Mouse (Mus musculus) right cerebral cortex, postnatal 10 days (tissue): ENCODE results near the gene Tekt1.

Experiments
- DNase-seq, 2 experiments: peaks; one replicate each; pipeline ENCODE4 v3.0.0; 2021; ENCODE audit warnings: low spot score in 2 of 2

The Tekt1 gene

GRCm38 (mm10) chr11:72342549-72343237, 19.5 kb downstream of the Tekt1 start:
- DNase-seq = peak; percentile 75 to 77

GRCm38 (mm10) chr11:72339716-72340115, 22.5 kb downstream of the Tekt1 start:
- DNase-seq = no peak

DNA sequence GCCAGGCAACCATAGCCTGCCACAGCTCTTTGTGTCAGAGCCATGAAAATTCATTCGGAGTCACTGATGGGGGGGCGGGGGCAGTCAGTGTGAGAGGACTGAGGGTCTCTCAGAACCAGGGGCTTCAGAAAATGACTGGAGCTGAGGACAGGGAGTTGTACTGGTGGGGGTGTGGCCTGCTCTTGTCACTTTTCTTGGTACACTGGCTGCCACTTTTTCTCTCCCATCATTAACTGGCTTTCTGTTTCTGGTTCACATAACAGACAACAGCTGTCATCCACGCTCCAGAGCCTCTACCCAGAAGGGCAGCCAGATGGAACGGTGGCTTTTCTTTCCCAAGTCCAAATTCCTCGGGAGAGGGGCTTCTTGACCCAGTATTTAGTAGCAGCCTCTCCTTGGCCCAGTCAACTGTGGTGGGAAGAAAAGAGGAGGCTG, 23.8 kb downstream of the Tekt1 start:
- DNase-seq = no peak

DNA sequence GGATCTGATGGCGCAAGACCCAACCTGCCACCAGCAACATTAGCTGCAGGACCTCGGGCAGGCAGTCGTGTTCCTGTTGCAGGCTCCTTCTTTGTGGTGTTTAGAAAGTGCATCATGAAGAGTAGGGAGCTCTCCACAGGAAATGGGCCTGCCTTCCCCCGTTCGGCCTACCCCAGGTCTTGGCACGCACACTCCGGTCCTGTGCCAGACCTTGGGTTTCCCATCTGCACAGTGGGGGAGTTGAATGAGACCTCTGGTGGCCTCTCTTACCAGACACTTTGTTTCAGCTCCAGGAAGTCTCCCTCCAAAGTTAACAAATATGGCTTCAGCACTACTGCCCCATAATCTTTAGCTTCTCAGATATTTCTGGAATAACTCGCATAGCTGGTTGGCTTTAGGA, 25.5 kb downstream of the Tekt1 start:
- DNase-seq = no peak

GRCm38 (mm10) chr11:72334653-72335052, 27.6 kb downstream of the Tekt1 start:
- no peak for DNase-seq

DNA sequence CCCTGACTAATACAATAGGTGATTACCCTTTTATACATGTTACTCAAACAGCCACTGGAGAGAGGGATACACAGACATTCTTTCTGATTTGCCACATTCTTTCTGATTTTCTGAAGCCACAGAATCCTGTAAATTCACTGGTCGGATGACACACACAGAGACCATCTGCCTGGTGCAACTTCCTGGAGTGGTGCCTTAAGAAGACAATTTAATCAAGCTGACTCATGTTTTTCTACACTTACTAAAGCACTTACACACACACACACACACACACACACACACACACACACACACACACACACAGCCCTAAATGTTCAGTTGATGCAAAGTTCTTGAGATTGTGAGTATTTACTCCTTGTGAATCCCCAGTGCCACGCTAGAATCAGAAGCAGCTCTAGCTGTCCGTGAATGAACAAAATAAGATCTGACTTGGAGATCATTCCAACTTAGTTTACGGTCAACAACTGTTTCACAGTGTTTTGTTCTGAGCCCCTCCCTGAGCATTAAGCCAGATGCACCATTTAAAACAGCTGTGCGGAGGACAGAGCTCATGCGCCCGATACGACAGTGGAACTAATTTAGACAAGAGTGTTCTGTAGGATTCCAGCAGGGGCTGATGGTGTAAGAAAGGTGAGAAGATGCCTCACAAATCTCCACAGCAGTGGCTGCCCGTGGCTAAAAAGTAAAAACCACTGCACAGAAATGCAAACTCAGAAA, 29.1 kb downstream of the Tekt1 start:
- peak; percentile 39 to 58 for DNase-seq

GRCm38 (mm10) chr11:72325701-72326100, 36.5 kb downstream of the Tekt1 start:
- no peak for DNase-seq

- DNase-seq = no peak
These were observed 37.8 kb downstream of the Tekt1 start for GRCm38 (mm10) chr11:72324431-72324830.

DNA sequence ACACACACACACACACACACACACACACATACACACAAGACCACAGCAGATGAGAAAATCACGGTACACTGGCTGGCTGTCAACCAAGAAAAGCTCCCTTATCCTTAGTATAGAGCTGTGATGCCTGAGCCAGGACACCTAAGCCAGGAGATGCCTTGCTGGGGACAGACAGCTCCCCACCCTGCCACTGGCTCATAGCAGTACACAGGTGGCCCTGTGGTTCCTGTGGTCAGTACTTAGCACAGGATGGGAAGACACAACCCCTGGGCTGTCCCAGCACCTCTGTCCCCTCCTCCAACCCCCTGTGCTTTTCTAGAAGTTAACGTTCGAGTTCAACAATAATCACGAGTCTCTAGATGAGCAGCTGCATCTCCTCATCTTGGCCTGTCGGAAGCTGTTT, 44.2 kb downstream of the Tekt1 start:
- DNase-seq = no peak

- DNase-seq = peak; percentile 40 to 43
These were observed 47.9 kb downstream of the Tekt1 start, which contains the start of gene Fbxo39 for GRCm38 (mm10) chr11:72314151-72314895. Gene Fbxo39, plus strand, starts transcription at chr11:72314444.

DNA sequence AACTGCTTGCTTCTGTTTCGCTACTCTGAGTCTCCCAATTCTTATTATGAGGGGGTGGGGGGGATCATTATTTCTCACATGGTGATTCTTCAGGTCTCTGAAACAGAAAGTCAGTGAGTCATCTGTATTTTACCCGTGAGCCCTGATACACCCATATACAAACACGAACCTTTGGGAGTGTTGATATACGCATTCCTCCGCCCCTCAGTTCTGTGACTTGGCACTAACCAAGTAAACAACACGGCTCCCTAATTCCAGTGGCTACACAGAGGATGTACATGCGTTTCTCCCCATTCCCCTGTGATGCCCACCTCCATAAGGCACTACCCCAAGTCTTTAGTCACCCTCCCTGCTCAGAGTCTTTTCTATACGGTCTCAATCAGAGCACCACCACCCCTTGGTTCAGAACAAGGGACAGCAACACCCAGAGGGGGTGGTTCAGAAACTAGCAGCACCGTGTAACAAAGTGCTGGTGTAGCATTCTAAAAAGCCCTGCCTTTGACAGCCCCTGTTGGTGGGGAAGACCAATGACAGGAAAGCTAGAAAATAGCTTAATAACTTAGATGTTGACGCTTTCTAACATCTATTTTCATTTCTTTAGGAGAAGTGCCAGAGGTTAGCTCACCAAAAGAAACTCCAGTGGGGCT, 50.8 kb downstream of the Tekt1 start:
- DNase-seq = no peak

GRCm38 (mm10) chr11:72310491-72310890, 51.8 kb downstream of the Tekt1 start:
- DNase-seq = no peak

- no peak for DNase-seq
These were observed 53.3 kb downstream of the Tekt1 start for GRCm38 (mm10) chr11:72308982-72309381.

DNA sequence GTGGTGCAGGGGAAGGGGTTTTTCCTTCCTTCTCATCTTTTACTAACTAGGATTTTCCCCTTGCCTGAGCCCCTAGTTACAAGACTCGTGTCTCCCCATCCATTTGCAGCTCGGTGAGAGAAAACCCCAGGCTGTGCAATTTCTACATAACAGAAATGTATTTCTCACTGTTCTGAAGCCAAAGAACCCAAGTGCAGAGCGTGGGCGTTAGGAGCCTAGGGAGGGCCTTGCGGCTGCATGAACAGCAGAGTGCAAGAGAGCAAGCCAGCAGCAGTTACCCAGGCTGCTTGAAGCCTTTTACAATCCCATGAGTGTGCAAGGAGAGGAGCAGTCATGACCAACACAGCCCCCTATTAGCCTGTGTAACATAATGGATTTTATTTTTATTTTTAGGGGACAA, 54.8 kb downstream of the Tekt1 start:
- DNase-seq = peak in 1 of 2 experiments; percentile 50

GRCm38 (mm10) chr11:72302230-72302629, 60.0 kb downstream of the Tekt1 start:
- peak; percentile 66 to 69 for DNase-seq

DNA sequence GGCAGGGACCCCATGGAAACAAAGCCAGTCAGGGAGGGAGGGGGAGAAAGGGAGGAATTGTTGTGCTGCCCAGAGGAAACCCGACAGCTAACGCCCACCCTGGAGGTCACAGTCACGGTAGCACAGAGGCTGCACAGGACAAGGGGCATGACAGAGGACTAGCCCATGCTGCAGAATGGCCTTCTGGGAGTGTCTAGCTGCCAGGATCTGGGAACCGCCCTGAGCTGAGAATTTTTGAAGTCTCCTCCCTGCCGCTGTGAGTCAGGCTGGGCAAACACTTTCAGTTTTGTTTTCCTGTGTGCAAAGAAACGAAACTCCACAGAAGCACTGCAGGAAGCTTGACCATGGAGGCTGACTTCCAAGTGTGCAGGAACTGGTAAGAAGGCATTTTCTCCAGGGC, 60.9 kb downstream of the Tekt1 start, which contains the start of gene Xaf1:
Gene Xaf1 (plus strand): TSS at position 296 of the 400 bp plus-strand sequence.
- DNase-seq = no peak
